Mouse (Mus musculus) MEL (cell line): Measurements from ENCODE around the gene Calm5. TPM values are rescaled to one million over a fixed set of nuclear protein-coding genes. Genes with fewer than 3 reads are reported as not detected.

Experiments
- DNase-seq: peaks from one replicate; pipeline ENCODE4 v3.0.0; 2011; ENCODE audit warnings: low read depth, low spot score
- H3K27ac ChIP-seq: 2 replicates; pipeline ENCODE4 v1.5.1; 2012; ENCODE audit warnings: low read depth, mild to moderate bottlenecking, control low read depth, low read length, moderate library complexity; ENCODE audit not compliant: control insufficient read depth
- H3K27me3 ChIP-seq, 2 experiments: fragments of 150-350 bp in 1 of 2; sonication (generic) in 1 of 2; 2 replicates each; pipeline ENCODE4 v1.6.1; 2012; ENCODE audit warnings: low read length in 2 of 2, mild to moderate bottlenecking in 2 of 2, improper control_type of control experiment in 1 of 2, moderate library complexity in 1 of 2; ENCODE audit not compliant: insufficient read depth in 2 of 2, control insufficient read depth in 1 of 2
- H3K36me3 ChIP-seq, 2 experiments: 2 replicates each; pipeline ENCODE4 v1.6.1; 2012 to 2014; ENCODE audit warnings: low read length in 2 of 2, improper control_type of control experiment in 1 of 2, inconsistent platforms in 1 of 2, mild to moderate bottlenecking in 1 of 2; ENCODE audit not compliant: insufficient read depth in 2 of 2, control insufficient read depth in 1 of 2
- H3K4me1 ChIP-seq, 2 experiments: fragments of 150-350 bp in 1 of 2; sonication (generic) in 1 of 2; 2 replicates each; pipeline ENCODE4 v1.6.1; 2012; ENCODE audit warnings: low read length in 2 of 2, improper control_type of control experiment in 1 of 2, mild to moderate bottlenecking in 1 of 2; ENCODE audit not compliant: insufficient read depth in 2 of 2, control insufficient read depth in 1 of 2
- H3K4me3 ChIP-seq, 2 experiments: fragments of 150-350 bp in 1 of 2; sonication (generic) in 1 of 2; 2 replicates each; pipeline ENCODE4 v1.5.1; 2012; ENCODE audit warnings: low read depth in 2 of 2, low read length in 2 of 2, mild to moderate bottlenecking in 2 of 2, moderate library complexity in 2 of 2, control low read depth in 1 of 2, improper control_type of control experiment in 1 of 2; ENCODE audit not compliant: control insufficient read depth in 1 of 2, insufficient read depth in 1 of 2
- H3K79me2 ChIP-seq: 2 replicates; pipeline ENCODE4 v1.6.1; 2012; ENCODE audit warnings: mild to moderate bottlenecking, low read length, moderate library complexity; ENCODE audit not compliant: control insufficient read depth, poor library complexity, insufficient read depth
- H3K9ac ChIP-seq: 2 replicates; pipeline ENCODE4 v1.6.1; 2012; ENCODE audit warnings: low read depth, mild to moderate bottlenecking, control low read depth, low read length, moderate library complexity; ENCODE audit not compliant: control insufficient read depth, poor library complexity, severe bottlenecking
- H3K9me3 ChIP-seq: fragments of 150-350 bp; sonication (generic); replicated peaks from 2 replicates; pipeline ENCODE4 v1.6.1; 2012; ENCODE audit warnings: mild to moderate bottlenecking, low read length, improper control_type of control experiment, moderate library complexity; ENCODE audit not compliant: insufficient read depth
- BHLHE40 ChIP-seq: IDR thresholded peaks from 2 replicates; pipeline ENCODE4 v1.6.1; 2012; ENCODE audit warnings: low read depth, mild to moderate bottlenecking, inconsistent platforms, low read length, improper control_type of control experiment, borderline replicate concordance
- CTCF ChIP-seq, 3 experiments: IDR thresholded peaks in 2 of 3; conservative IDR thresholded peaks in 1 of 3; 2 replicates each; pipeline ENCODE4 v1.5.1; 2011 to 2012; ENCODE audit warnings: low read length in 3 of 3, low read depth in 2 of 3, mild to moderate bottlenecking in 2 of 3, improper control_type of control experiment in 1 of 3, inconsistent platforms in 1 of 3, mixed read lengths in 1 of 3, moderate library complexity in 1 of 3; ENCODE audit not compliant: control insufficient read depth in 1 of 3, insufficient read depth in 1 of 3, poor library complexity in 1 of 3, severe bottlenecking in 1 of 3
- GATA1 ChIP-seq: IDR thresholded peaks from 2 replicates; pipeline ENCODE4 v1.6.1; 2011; ENCODE audit warnings: low read depth, low read length, improper control_type of control experiment
- JUND ChIP-seq: IDR thresholded peaks from 2 replicates; pipeline ENCODE4 v1.6.1; 2011; ENCODE audit warnings: low read depth, mild to moderate bottlenecking, improper control_type of control experiment, low read length
- KAT2A ChIP-seq: conservative IDR thresholded peaks from 2 replicates; pipeline ENCODE4 v1.6.1; 2012; ENCODE audit warnings: low read depth, low read length, improper control_type of control experiment, inconsistent platforms
- MEF2A ChIP-seq: IDR thresholded peaks from 2 replicates; pipeline ENCODE4 v1.6.1; 2014; ENCODE audit warnings: low read depth, mild to moderate bottlenecking, inconsistent platforms, low read length, improper control_type of control experiment; ENCODE audit not compliant: poor library complexity, insufficient replicate concordance, severe bottlenecking; ENCODE audit errors: extremely low read depth
- MXI1 ChIP-seq: IDR thresholded peaks from 2 replicates; pipeline ENCODE4 v1.6.1; 2011; ENCODE audit warnings: mild to moderate bottlenecking, low read depth, low read length, improper control_type of control experiment
- MYB ChIP-seq: IDR thresholded peaks from 2 replicates; pipeline ENCODE4 v1.6.1; 2011; ENCODE audit warnings: mild to moderate bottlenecking, low read depth, low read length, improper control_type of control experiment
- NRF1 ChIP-seq: IDR thresholded peaks from 2 replicates; pipeline ENCODE4 v1.6.1; 2014; ENCODE audit warnings: low read depth, mild to moderate bottlenecking, inconsistent platforms, low read length, improper control_type of control experiment, moderate library complexity; ENCODE audit not compliant: poor library complexity, insufficient read depth, severe bottlenecking
- RCOR1 ChIP-seq: IDR thresholded peaks from 2 replicates; pipeline ENCODE4 v1.6.1; 2012; ENCODE audit warnings: low read depth, mild to moderate bottlenecking, inconsistent platforms, low read length, improper control_type of control experiment
- SMC3 ChIP-seq: IDR thresholded peaks from 2 replicates; pipeline ENCODE4 v1.6.1; 2011; ENCODE audit warnings: low read depth, low read length, improper control_type of control experiment
- TAL1 ChIP-seq: IDR thresholded peaks from 2 replicates; pipeline ENCODE4 v1.6.1; 2012; ENCODE audit warnings: mild to moderate bottlenecking, inconsistent platforms, low read length, moderate library complexity, mixed read lengths
- UBTF ChIP-seq: IDR thresholded peaks from 2 replicates; pipeline ENCODE4 v1.6.1; 2012; ENCODE audit warnings: low read depth, mild to moderate bottlenecking, inconsistent platforms, low read length, improper control_type of control experiment, moderate library complexity, borderline replicate concordance; ENCODE audit not compliant: insufficient read depth
- USF1 ChIP-seq: IDR thresholded peaks from 2 replicates; pipeline ENCODE4 v1.6.1; 2014; ENCODE audit warnings: low read depth, mild to moderate bottlenecking, inconsistent platforms, low read length, improper control_type of control experiment, moderate library complexity
- ZC3H11A ChIP-seq: IDR thresholded peaks from 2 replicates; pipeline ENCODE4 v1.6.1; 2012; ENCODE audit warnings: low read depth, mild to moderate bottlenecking, inconsistent platforms, low read length, improper control_type of control experiment
- ZKSCAN1 ChIP-seq: IDR thresholded peaks from 2 replicates; pipeline ENCODE4 v1.6.1; 2012; ENCODE audit warnings: low read depth, mild to moderate bottlenecking, inconsistent platforms, low read length, improper control_type of control experiment, moderate library complexity
- ZMIZ1 ChIP-seq: IDR thresholded peaks from 2 replicates; pipeline ENCODE4 v1.6.1; 2012; ENCODE audit warnings: low read depth, mild to moderate bottlenecking, inconsistent platforms, low read length, improper control_type of control experiment, moderate library complexity
- ZNF384 ChIP-seq: IDR thresholded peaks from 2 replicates; pipeline ENCODE4 v1.6.1; 2012; ENCODE audit warnings: low read depth, mild to moderate bottlenecking, inconsistent platforms, low read length, improper control_type of control experiment
- polyA plus RNA-seq, 2 experiments: library from polyadenylated mRNA; stranded (reverse) in 1 of 2; unstranded in 1 of 2; fragments of >175 nt in 1 of 2; fragments of >200 nt in 1 of 2; gene quantifications; 2 replicates each; pipeline versions ENCODE4 v1.2.1 to v1.2.4; 2012; ENCODE audit warnings: low replicate concordance in 2 of 2, low read depth in 1 of 2; ENCODE audit not compliant: insufficient read length in 2 of 2, insufficient read depth in 1 of 2, missing spikeins in 1 of 2
- total RNA-seq: library from RNA; depleted of rRNA; stranded (reverse); fragments of 300-350 nt; gene quantifications from 2 replicates; pipeline ENCODE4 v1.2.3, GENCODE M21; 2012

The Calm5 gene
- total and polyA plus RNA-seq, 3 experiments, result not detected

- H3K9ac ChIP-seq, result no peak overlapping the region
- peaks cover 27% of the 10 kb centered on the region for H3K79me2 ChIP-seq
- peaks cover 19 to 21% of the 10 kb centered on the region in 2 experiments for H3K36me3 ChIP-seq
Measured at GRCm38 (mm10) chr13:3889111-3889510, 35.1 kb downstream of the Calm5 start.

GRCm38 (mm10) chr13:3890061-3890460, 36.1 kb downstream of the Calm5 start:
- no peak for DNase-seq
- Histone ChIP-seq H3K27ac (no peak overlapping the region), H3K9me3 (no peaks in the 10 kb centered on the region), H3K36me3 (peaks cover 16 to 21% of the 10 kb centered on the region in 2 experiments), H3K9ac (no peak overlapping the region), H3K4me3 (no peak overlapping the region), H3K4me1 (peaks cover 2 to 4% of the 10 kb centered on the region in 2 experiments; a peak in 2 of 4 replicates), H3K27me3 (no peaks in the 10 kb centered on the region), H3K79me2 (peaks cover 27% of the 10 kb centered on the region)
- TF ChIP-seq ZKSCAN1, result no peak
- no peak for TF ChIP-seq ZMIZ1
- TF ChIP-seq UBTF, result no peak
- TF ChIP-seq GATA1, result no peak
- no peak for TF ChIP-seq RCOR1
- TF ChIP-seq CTCF (IDR thresholded peaks at IDR 0.05 in 2 of 3, conservative IDR thresholded peaks at IDR 0.05 in 1 of 3; ENCODE audit: control insufficient read depth in 1 of 3, insufficient read depth in 1 of 3, low read depth in 2 of 3, low read length in 3 of 3, poor library complexity in 1 of 3, severe bottlenecking in 1 of 3), result no peak
- TF ChIP-seq KAT2A, result no peak
- TF ChIP-seq JUND, result no peak
- no peak for TF ChIP-seq MXI1
- TF ChIP-seq TAL1, result no peak
- no peak for TF ChIP-seq USF1
- TF ChIP-seq ZNF384, result no peak

More at GRCm38 (mm10) chr13:3889111-3889510, 35.1 kb downstream of the Calm5 start:
- Histone ChIP-seq H3K4me1 (peaks cover 2 to 4% of the 10 kb centered on the region in 2 experiments; a peak in 2 of 4 replicates), H3K27ac (no peak overlapping the region), H3K27me3 (no peaks in the 10 kb centered on the region), H3K9me3 (no peaks in the 10 kb centered on the region), H3K4me3 (no peak overlapping the region)
- DNase-seq, result no peak
- no peak for TF ChIP-seq ZC3H11A
- TF ChIP-seq NRF1, result no peak
- no peak for TF ChIP-seq MYB
- no peak for TF ChIP-seq BHLHE40
- no peak for TF ChIP-seq MEF2A
- TF ChIP-seq SMC3, result no peak
- no peak for TF ChIP-seq TAL1
